10 mouse cellular contexts compared by ENCODE assay signal in genomic region chr6:134594569-134595442, GRCm38 (mm10). TPM values are rescaled to one million over a fixed set of nuclear protein-coding genes. Genes with fewer than 3 reads are reported as not detected.
DNase-seq lines count a peak whose midpoint lies in the region; ATAC-seq lines count a peak whose summit lies in the region.
"Had no signal": no experiment of that assay in that cellular context is flagged by ENCODE, and none has a peak within 500 bp of the region (broad histone marks: within the 10 kb centered on the region; RNA-seq: fewer than 3 reads in every experiment).

No protein-coding gene starts in this region.

- no peaks in the 10 kb centered on the region for H3K36me3 ChIP-seq in midbrain, embryonic 15.5 days (replicated peaks)
- no peaks in the 10 kb centered on the region for H3K36me3 ChIP-seq in neural tube, embryonic 15.5 days
- H3K36me3 ChIP-seq: embryonic facial prominence, embryonic 15.5 days; G1E had no signal

- no peaks in the 10 kb centered on the region for H3K4me1 ChIP-seq in midbrain, embryonic 15.5 days
- H3K4me1 ChIP-seq in neural tube, embryonic 15.5 days: no peaks in the 10 kb centered on the region
- H3K4me1 ChIP-seq: embryonic facial prominence, embryonic 15.5 days had no signal

- H3K27me3 ChIP-seq in midbrain, embryonic 15.5 days (replicated peaks): no peaks in the 10 kb centered on the region
- H3K27me3 ChIP-seq in neural tube, embryonic 15.5 days (replicated peaks): no peaks in the 10 kb centered on the region
- H3K27me3 ChIP-seq: embryonic facial prominence, embryonic 15.5 days had no signal

- H3K4me3 ChIP-seq in midbrain, embryonic 15.5 days: no peak overlapping the region
- no peak overlapping the region for H3K4me3 ChIP-seq in neural tube, embryonic 15.5 days (replicated peaks)
- H3K4me3 ChIP-seq: embryonic facial prominence, embryonic 15.5 days had no signal

- H3K9ac ChIP-seq in midbrain, embryonic 15.5 days: no peak overlapping the region
- H3K9ac ChIP-seq in neural tube, embryonic 15.5 days (replicated peaks): no peak overlapping the region
- H3K9ac ChIP-seq: embryonic facial prominence, embryonic 15.5 days had no signal

- DNase-seq in thymus, postnatal 25 days: peak; percentile 8
- no peak for DNase-seq in thymus, postnatal 10 days (ENCODE audit: low spot score in 2 of 2)
- DNase-seq in heart, postnatal 4 days: peak; percentile 65
- peak; percentile 72 to 77 for DNase-seq in lung, adult 18-20 months
- no peak for DNase-seq in layer of hippocampus, adult 9-11 months
- no peak for DNase-seq in right cerebral cortex, postnatal 36 days (ENCODE audit: low spot score in 2 of 2)

- no peak for ATAC-seq in midbrain, embryonic 15.5 days (replicated peaks)
- no peak for ATAC-seq in neural tube, embryonic 15.5 days (ENCODE audit: low FRiP score)

- WGBS in midbrain, embryonic 15.5 days: 90% methylated on average over 21 of the region's 21 CpGs
- 82% methylated on average over 21 of the region's 21 CpGs for WGBS in neural tube, embryonic 15.5 days

- no peak overlapping the region for H3K4me2 ChIP-seq in midbrain, embryonic 15.5 days
- H3K4me2 ChIP-seq in neural tube, embryonic 15.5 days: no peak overlapping the region
- H3K4me2 ChIP-seq: embryonic facial prominence, embryonic 15.5 days had no signal

- no peaks in the 10 kb centered on the region for H3K9me3 ChIP-seq in midbrain, embryonic 15.5 days
- no peaks in the 10 kb centered on the region for H3K9me3 ChIP-seq in neural tube, embryonic 15.5 days (replicated peaks)
- H3K9me3 ChIP-seq: embryonic facial prominence, embryonic 15.5 days; G1E had no signal

- H3K27ac ChIP-seq in midbrain, embryonic 15.5 days: no peak overlapping the region
- H3K27ac ChIP-seq in neural tube, embryonic 15.5 days (replicated peaks): no peak overlapping the region
- H3K27ac ChIP-seq: embryonic facial prominence, embryonic 15.5 days had no signal

RNA-seq across cellular contexts. Expression of gene Lrp6, which starts 28.0 kb away (rescaled TPM):
- total RNA-seq in heart, postnatal 4 days (2021): 10 to 100 TPM; 48.6 to 50.9 TPM
- polyA plus RNA-seq in midbrain, embryonic 15.5 days (2015; fragmentation: Nextera tagmentation; extraction: Ambion mirVana): 18.8 and 19.5 TPM in 2 replicates
- 14.6 and 17.9 TPM in 2 replicates for polyA plus RNA-seq in neural tube, embryonic 15.5 days (2015; fragmentation: Nextera tagmentation; extraction: Ambion mirVana)

RNA-seq across cellular contexts. Expression of gene Mansc1, which starts 37.5 kb away (rescaled TPM):
- total RNA-seq in heart, postnatal 4 days (2021): 1 to 10 TPM; 8.4 to 9.7 TPM
- 1.1 TPM in 2 replicates for polyA plus RNA-seq in midbrain, embryonic 15.5 days (2015; fragmentation: Nextera tagmentation; extraction: Ambion mirVana)
- 0.99 and 2.0 TPM in 2 replicates for polyA plus RNA-seq in neural tube, embryonic 15.5 days (2015; fragmentation: Nextera tagmentation; extraction: Ambion mirVana)
- total RNA-seq: G1E had no signal
- polyA plus RNA-seq: G1E had no signal

RNA-seq across cellular contexts. Expression of gene Borcs5, which starts 44.5 kb away (rescaled TPM):
- total RNA-seq in heart, postnatal 4 days (2021): 10 to 100 TPM; 10.8 to 11.0 TPM
- 48.6 and 49.7 TPM in 2 replicates for polyA plus RNA-seq in midbrain, embryonic 15.5 days (2015; fragmentation: Nextera tagmentation; extraction: Ambion mirVana)
- 36.1 and 44.3 TPM in 2 replicates for polyA plus RNA-seq in neural tube, embryonic 15.5 days (2015; fragmentation: Nextera tagmentation; extraction: Ambion mirVana)

Comparison
In these comparisons a context has a peak if more than half of its experiments do, and no peak if none do; other contexts are left out.
1. DNase-seq: peak in thymus, postnatal 25 days (single experiment), heart, postnatal 4 days (single experiment) and lung, adult 18-20 months (2 of 2); none in thymus, postnatal 10 days (0 of 2), layer of hippocampus, adult 9-11 months (single experiment) and right cerebral cortex, postnatal 36 days (0 of 2).